Mouse (Mus musculus): ENCODE measurements at regions not wholly inside any gene's neighbourhood (a gene's known extent, or its start where the extent isn't known, plus 50 kb on each side); places are given as distances from the start of the nearest gene placed in this dataset.
A peak's percentile ranks its signal among the peaks of the same experiment; 100 is the strongest.

GRCm38 (mm10) chr17:47143898-47144297 is 133.5 kb upstream of the Ubr2 start:
- TF ChIP-seq POLR2A (IDR thresholded peaks at IDR 0.05; ENCODE audit: insufficient read depth, low read length) (no peak), CTCF (IDR thresholded peaks at IDR 0.05; ENCODE audit: low read depth, low read length) (no peak), EP300 (IDR thresholded peaks at IDR 0.05; ENCODE audit: insufficient read depth, low read depth, low read length) (no peak)
- Histone ChIP-seq H3K9me3 (replicated peaks; ENCODE audit: control insufficient read depth, insufficient read depth, low read length, poor library complexity, severe bottlenecking) (no peaks in the 10 kb centered on the region), H3K27ac (ENCODE audit: insufficient read depth, low read length) (no peak overlapping the region), H3K9ac (ENCODE audit: low read depth, poor library complexity, severe bottlenecking) (no peak overlapping the region), H3K4me3 (ENCODE audit: low read depth, low read length) (no peak overlapping the region), H3K36me3 (ENCODE audit: control insufficient read depth, insufficient read depth, low read length, poor library complexity, severe bottlenecking) (no peaks in the 10 kb centered on the region), H3K27me3 (ENCODE audit: control insufficient read depth, insufficient read depth, low read length, poor library complexity, severe bottlenecking) (no peaks in the 10 kb centered on the region), H3K4me1 (ENCODE audit: control insufficient read depth, insufficient read depth, low read length) (peaks cover 6% of the 10 kb centered on the region)

- Histone ChIP-seq H3K27ac (ENCODE audit: insufficient read depth, low read length) (no peak overlapping the region), H3K36me3 (ENCODE audit: control insufficient read depth, insufficient read depth, low read length, poor library complexity, severe bottlenecking) (no peaks in the 10 kb centered on the region), H3K9me3 (replicated peaks; ENCODE audit: control insufficient read depth, insufficient read depth, low read length, poor library complexity, severe bottlenecking) (no peaks in the 10 kb centered on the region), H3K4me1 (ENCODE audit: control insufficient read depth, insufficient read depth, low read length) (peaks cover 5% of the 10 kb centered on the region), H3K27me3 (ENCODE audit: control insufficient read depth, insufficient read depth, low read length, poor library complexity, severe bottlenecking) (no peaks in the 10 kb centered on the region), H3K4me3 (ENCODE audit: low read depth, low read length) (peak overlapping the region; percentile 13; the same call in 1 of the 2 replicates), H3K9ac (ENCODE audit: low read depth, poor library complexity, severe bottlenecking) (peak overlapping the region; percentile 72; the same call in 1 of the 2 replicates)
- TF ChIP-seq CTCF (IDR thresholded peaks at IDR 0.05; ENCODE audit: low read depth, low read length), result no peak
- no peak for TF ChIP-seq EP300 (IDR thresholded peaks at IDR 0.05; ENCODE audit: insufficient read depth, low read depth, low read length)
Observed at GRCm38 (mm10) chr17:47142885-47143284, 132.5 kb upstream of the Ubr2 start.

- Histone ChIP-seq H3K36me3 (ENCODE audit: control insufficient read depth, insufficient read depth, low read length, poor library complexity, severe bottlenecking) (no peaks in the 10 kb centered on the region), H3K4me3 (ENCODE audit: low read depth, low read length) (peak overlapping the region; percentile 78), H3K27ac (ENCODE audit: insufficient read depth, low read length) (no peak overlapping the region), H3K4me1 (ENCODE audit: control insufficient read depth, insufficient read depth, low read length) (peaks cover 2% of the 10 kb centered on the region), H3K9me3 (replicated peaks; ENCODE audit: control insufficient read depth, insufficient read depth, low read length, poor library complexity, severe bottlenecking) (no peaks in the 10 kb centered on the region), H3K9ac (ENCODE audit: low read depth, poor library complexity, severe bottlenecking) (peak overlapping the region; percentile 72), H3K27me3 (ENCODE audit: control insufficient read depth, insufficient read depth, low read length, poor library complexity, severe bottlenecking) (no peaks in the 10 kb centered on the region)
- TF ChIP-seq CTCF (IDR thresholded peaks at IDR 0.05; ENCODE audit: low read depth, low read length) (no peak), EP300 (IDR thresholded peaks at IDR 0.05; ENCODE audit: insufficient read depth, low read depth, low read length) (no peak), POLR2A (IDR thresholded peaks at IDR 0.05; ENCODE audit: insufficient read depth, low read length) (no peak)
Observed at GRCm38 (mm10) chr17:47142276-47142675, 131.9 kb upstream of the Ubr2 start.

DNA sequence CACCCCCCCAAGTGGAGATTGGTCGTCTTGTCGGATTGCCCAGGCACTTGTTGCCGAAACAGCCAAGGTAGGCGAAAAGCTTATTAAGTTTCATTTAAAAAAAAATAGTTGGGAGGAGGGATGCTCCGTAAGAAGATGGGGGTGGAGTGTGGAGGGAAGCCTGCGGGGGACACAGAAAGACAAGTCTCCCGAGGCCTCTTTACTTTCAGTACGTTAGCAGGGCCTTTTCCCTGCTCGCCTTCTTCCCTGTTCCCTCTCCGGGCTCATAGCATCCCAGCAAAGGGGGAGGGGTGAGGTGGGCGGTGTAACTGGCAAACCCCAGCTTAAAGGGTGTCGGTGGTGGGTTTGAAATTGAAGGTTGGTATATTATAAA is 131.5 kb upstream of the Ubr2 start:
- Histone ChIP-seq H3K4me1 (ENCODE audit: control insufficient read depth, insufficient read depth, low read length) (peaks cover 2% of the 10 kb centered on the region), H3K36me3 (ENCODE audit: control insufficient read depth, insufficient read depth, low read length, poor library complexity, severe bottlenecking) (no peaks in the 10 kb centered on the region), H3K4me3 (ENCODE audit: low read depth, low read length) (peak overlapping the region; percentile 78), H3K9me3 (replicated peaks; ENCODE audit: control insufficient read depth, insufficient read depth, low read length, poor library complexity, severe bottlenecking) (no peaks in the 10 kb centered on the region), H3K27ac (ENCODE audit: insufficient read depth, low read length) (no peak overlapping the region), H3K9ac (ENCODE audit: low read depth, poor library complexity, severe bottlenecking) (peak overlapping the region; percentile 72), H3K27me3 (ENCODE audit: control insufficient read depth, insufficient read depth, low read length, poor library complexity, severe bottlenecking) (no peaks in the 10 kb centered on the region)
- no peak for TF ChIP-seq POLR2A (IDR thresholded peaks at IDR 0.05; ENCODE audit: insufficient read depth, low read length)
- TF ChIP-seq EP300 (IDR thresholded peaks at IDR 0.05; ENCODE audit: insufficient read depth, low read depth, low read length), result no peak
- TF ChIP-seq CTCF (IDR thresholded peaks at IDR 0.05; ENCODE audit: low read depth, low read length), result no peak

DNA sequence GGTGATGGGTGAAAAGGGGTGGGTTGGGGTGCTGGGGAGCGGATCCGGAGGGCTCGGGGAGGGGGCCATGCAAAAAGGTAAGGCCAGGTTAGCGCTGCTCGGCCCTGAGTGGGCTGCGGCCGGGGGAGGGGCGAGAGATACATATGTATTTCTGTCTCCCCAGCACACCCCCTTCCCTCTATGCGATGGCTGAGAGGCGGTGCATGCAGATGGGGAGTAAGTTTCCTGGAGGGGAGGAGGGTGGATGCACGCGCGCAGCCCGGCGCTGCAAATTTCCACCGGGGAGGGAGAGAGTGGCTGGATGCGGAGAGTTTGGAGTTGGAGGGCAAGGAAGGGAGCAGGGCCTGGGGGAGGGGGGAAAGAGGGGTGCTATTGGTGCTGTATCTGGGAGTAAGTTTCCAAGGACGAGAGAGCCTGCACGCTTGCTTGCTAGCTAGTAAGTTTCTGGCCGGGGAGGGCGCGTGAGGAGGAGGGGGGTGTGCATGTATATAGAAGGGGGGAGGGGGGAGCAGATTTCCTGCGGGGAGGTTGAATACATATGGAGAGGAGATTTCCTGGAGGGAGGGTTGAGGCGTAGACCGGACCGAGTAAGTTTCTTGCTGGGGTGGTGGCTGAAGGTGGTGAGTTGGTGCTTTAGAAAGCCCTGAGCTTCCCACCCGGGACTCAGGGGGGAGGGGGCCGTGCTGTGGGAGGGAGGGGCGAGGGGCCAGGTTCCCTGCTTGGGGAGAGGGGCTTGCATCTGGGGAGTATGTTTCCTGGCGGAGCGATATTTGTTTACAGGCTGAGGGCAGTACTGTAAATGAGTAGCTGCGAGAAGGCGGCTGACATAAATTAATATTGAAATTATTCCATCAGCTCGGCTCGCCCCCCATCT is 130.8 kb upstream of the Ubr2 start:
- no peaks in the 10 kb centered on the region for H3K36me3 ChIP-seq (ENCODE audit: control insufficient read depth, insufficient read depth, low read length, poor library complexity, severe bottlenecking)
- no peak overlapping the region for H3K27ac ChIP-seq (ENCODE audit: insufficient read depth, low read length)
- no peaks in the 10 kb centered on the region for H3K27me3 ChIP-seq (ENCODE audit: control insufficient read depth, insufficient read depth, low read length, poor library complexity, severe bottlenecking)
- no peaks in the 10 kb centered on the region for H3K9me3 ChIP-seq (replicated peaks; ENCODE audit: control insufficient read depth, insufficient read depth, low read length, poor library complexity, severe bottlenecking)
- TF ChIP-seq CTCF (IDR thresholded peaks at IDR 0.05; ENCODE audit: low read depth, low read length) (no peak), POLR2A (IDR thresholded peaks at IDR 0.05; ENCODE audit: insufficient read depth, low read length) (no peak), EP300 (IDR thresholded peaks at IDR 0.05; ENCODE audit: insufficient read depth, low read depth, low read length) (0 out of 2 replicates have a peak, but pooled peaks have one; percentile 30)
- H3K9ac ChIP-seq (ENCODE audit: low read depth, poor library complexity, severe bottlenecking), result peak overlapping the region; percentile 72
- H3K4me3 ChIP-seq (ENCODE audit: low read depth, low read length), result peak overlapping the region; percentile 78
- H3K4me1 ChIP-seq (ENCODE audit: control insufficient read depth, insufficient read depth, low read length), result peaks cover 2% of the 10 kb centered on the region
